Mouse (Mus musculus) intestine, embryonic 16.5 days (tissue): ENCODE measurements around the gene Fut11. TPM values are rescaled to one million over a fixed set of nuclear protein-coding genes. Genes with fewer than 3 reads are reported as not detected.

ENCODE experiments used
- ATAC-seq: fragments of 200-750 bp; cut with Nextera tagmentation; 2 replicates; pipeline ENCODE4 v1.8.0; 2017; ENCODE audit warnings: moderate TSS enrichment, moderate library complexity
- H3K27ac ChIP-seq: fragments of 300-500 bp; sonication (generic); 2 replicates; pipeline ENCODE4 v1.5.1; 2014; ENCODE audit warnings: mild to moderate bottlenecking, low read length
- H3K27me3 ChIP-seq: fragments of 300-500 bp; sonication (generic); replicated peaks from 2 replicates; pipeline ENCODE4 v1.6.1; 2014; ENCODE audit warnings: low read length, control low read depth, mixed read lengths; ENCODE audit not compliant: control insufficient read depth, insufficient read depth
- H3K36me3 ChIP-seq: fragments of 300-500 bp; sonication (generic); 2 replicates; pipeline ENCODE4 v1.6.1; 2014; ENCODE audit warnings: low read length, control low read depth; ENCODE audit not compliant: control insufficient read depth, insufficient read depth
- H3K4me1 ChIP-seq: fragments of 300-500 bp; sonication (generic); 2 replicates; pipeline ENCODE4 v1.6.1; 2014; ENCODE audit warnings: low read length, control low read depth, mixed read lengths; ENCODE audit not compliant: control insufficient read depth, insufficient read depth
- H3K4me2 ChIP-seq: fragments of 300-500 bp; sonication (generic); 2 replicates; pipeline ENCODE4 v1.6.1; 2014; ENCODE audit warnings: low read depth, low read length, control low read depth
- H3K4me3 ChIP-seq: fragments of 300-500 bp; sonication (generic); 2 replicates; pipeline ENCODE4 v1.5.1; 2014; ENCODE audit warnings: mild to moderate bottlenecking, low read length
- H3K9ac ChIP-seq: fragments of 300-500 bp; sonication (generic); 2 replicates; pipeline ENCODE4 v1.6.1; 2014; ENCODE audit warnings: low read depth, low read length
- H3K9me3 ChIP-seq: fragments of 300-500 bp; sonication (generic); 2 replicates; pipeline ENCODE4 v1.6.1; 2016; ENCODE audit warnings: low read length, control low read depth; ENCODE audit not compliant: control insufficient read depth
- WGBS: fragments of 180-500 bp; shearing (Covaris S2); extraction: QIAGEN DNeasy Blood & Tissue Kit; methylation state at CpG from one replicate; pipeline ENCODE4 v1.1.7; 2014; 5-methylcytosine and 5-hydroxymethylcytosine counted together
- polyA plus RNA-seq: library from polyadenylated mRNA; unstranded; fragments of >200 nt; fragmentation: Nextera tagmentation; extraction: Ambion mirVana; gene quantifications from 2 replicates; pipeline ENCODE4 v1.2.1, GENCODE M21; 2015

The Fut11 gene
- polyA plus RNA-seq, 1 experiment from 2014 or later, result 15.0 TPM

DNA sequence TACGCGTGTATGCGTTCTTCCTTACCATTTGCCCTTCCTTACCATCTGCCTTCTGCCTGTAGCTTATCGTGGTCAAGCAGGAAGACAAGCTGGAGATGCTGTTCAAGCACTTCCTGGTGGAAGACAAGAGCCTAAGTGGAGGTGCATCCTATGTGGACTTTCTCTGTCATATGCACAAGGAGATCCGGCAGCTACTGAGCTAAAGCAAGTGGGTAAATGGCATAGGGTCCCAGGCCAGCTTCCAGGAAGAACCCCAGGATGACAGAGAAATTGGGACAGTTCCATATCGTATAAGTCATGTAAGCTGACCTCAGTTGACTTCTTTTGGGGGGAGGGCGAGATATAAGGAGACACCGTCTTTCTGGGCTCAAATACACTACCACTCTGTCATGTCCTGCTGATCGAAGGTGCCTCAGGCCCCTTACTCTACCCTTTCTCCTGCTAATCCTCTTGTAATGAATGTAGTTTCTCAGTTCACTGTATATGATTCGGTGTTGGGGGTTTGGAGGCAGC lies 1.1 kb upstream of the Fut11 start:
- H3K4me1 ChIP-seq, result peaks cover 21% of the 10 kb centered on the region
- H3K27ac ChIP-seq, result no peak overlapping the region
- no peak overlapping the region for H3K9ac ChIP-seq
- no peaks in the 10 kb centered on the region for H3K27me3 ChIP-seq
- no peak overlapping the region for H3K4me3 ChIP-seq
- WGBS, result 93% methylated on average over 10 of the region's 10 CpGs
- no peaks in the 10 kb centered on the region for H3K9me3 ChIP-seq
- H3K36me3 ChIP-seq, result peaks cover 23% of the 10 kb centered on the region
- no peak for ATAC-seq
- H3K4me2 ChIP-seq, result no peak overlapping the region

DNA sequence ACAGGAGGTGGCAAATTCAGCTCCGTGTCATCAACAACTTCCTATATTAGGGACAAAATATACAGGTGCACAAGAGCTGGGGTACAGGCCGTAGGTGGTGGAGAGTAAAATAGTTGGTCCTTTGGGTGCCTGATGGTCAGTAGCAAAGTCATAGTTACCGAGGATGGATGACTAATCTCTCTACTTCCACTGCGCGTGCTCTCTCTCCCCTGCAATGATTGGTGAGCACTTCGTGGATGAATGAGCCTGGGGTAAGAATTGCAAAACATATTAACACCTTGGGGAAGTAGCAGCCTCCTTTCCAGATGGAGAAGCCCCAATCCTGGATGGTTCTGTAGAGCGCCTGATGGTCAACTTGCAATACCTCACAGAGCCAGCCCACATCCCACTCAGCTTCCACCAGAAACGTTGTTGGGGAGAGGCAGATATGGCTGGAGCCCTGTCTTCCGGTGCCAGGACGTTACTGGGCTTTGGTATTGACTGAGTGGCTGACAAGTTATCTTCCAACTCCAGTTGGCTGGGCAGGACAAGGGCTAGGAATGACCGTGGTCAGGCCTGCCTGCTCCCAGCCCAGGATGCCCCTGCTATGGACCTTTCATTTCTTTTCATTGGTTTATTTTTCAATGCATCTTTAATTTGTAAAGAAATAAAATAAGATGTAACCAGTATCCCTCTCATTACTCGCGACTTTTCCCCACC lies 434 bp upstream of the Fut11 start:
- ATAC-seq, result peak; percentile 27

DNA sequence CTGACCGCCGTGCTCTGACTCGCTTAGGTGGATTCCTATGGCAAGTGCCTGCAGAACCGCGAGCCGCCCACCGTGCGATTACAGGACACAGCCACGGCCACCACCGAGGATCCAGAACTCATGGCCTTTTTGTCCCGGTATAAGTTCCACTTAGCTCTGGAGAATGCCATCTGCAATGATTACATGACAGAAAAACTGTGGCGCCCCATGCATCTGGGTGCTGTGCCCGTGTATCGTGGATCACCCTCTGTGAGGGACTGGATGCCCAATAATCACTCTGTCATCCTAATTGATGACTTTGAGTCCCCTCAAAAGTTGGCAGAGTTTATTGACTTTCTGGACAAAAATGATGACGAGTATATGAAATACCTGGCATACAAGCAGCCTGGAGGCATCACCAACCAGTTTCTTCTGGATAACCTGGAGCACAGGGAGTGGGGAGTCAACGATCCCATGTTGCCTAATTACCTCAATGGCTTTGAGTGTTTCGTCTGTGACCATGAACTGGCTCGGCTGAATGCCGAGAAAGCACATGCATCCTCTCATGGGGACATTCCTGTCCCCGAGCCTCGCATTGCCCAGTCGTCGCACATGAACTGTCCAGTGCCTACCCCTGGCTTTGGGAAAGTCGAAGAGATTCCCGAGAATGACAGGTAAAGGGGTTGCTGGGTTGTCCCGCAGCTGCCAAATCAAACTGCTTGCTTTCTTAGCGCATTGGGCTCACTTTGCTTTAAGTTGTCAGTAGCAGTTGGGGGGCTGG lies 1.2 kb downstream of the Fut11 start:
- peaks cover 13% of the 10 kb centered on the region for H3K36me3 ChIP-seq
- ATAC-seq, result no peak; the same call in none of the 2 replicates

More for the DNA sequence above, 434 bp upstream of the Fut11 start:
- H3K9ac ChIP-seq, result peak overlapping the region; percentile 95
- peak overlapping the region; percentile 84 for H3K4me2 ChIP-seq
- peaks cover 24% of the 10 kb centered on the region for H3K4me1 ChIP-seq
- H3K27me3 ChIP-seq, result no peaks in the 10 kb centered on the region
- no peaks in the 10 kb centered on the region for H3K9me3 ChIP-seq
- peak overlapping the region; percentile 82 for H3K4me3 ChIP-seq
- 43% methylated on average over 13 of the region's 13 CpGs for WGBS
- H3K27ac ChIP-seq, result peak overlapping the region; percentile 99; the same call in 1 of the 2 replicates
- H3K36me3 ChIP-seq, result peaks cover 16% of the 10 kb centered on the region

DNA sequence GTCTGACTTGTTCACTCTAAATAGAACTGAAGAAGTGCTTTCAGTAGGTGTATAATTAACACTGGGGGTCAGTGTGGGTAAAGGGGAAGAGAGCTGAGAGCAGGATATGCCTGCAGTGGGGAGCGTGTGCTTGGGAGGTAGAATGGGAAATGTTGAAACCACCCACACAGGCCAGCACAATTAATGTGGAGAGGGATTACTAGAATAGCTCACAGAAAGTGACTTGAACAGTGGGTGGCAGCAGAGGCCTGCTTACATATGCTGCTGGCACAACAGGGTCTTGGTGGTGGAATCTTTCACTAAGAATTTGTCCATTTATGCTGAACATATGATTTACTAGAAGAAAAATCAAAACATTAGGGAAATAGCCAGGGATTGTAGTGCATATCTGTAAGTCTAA lies 2.2 kb downstream of the Fut11 start:
- no peak for ATAC-seq
- Histone ChIP-seq H3K9me3 (no peaks in the 10 kb centered on the region), H3K36me3 (peaks cover 7% of the 10 kb centered on the region; the same call in 1 of the 2 replicates), H3K4me3 (peak overlapping the region; percentile 82), H3K4me2 (peak overlapping the region; percentile 84), H3K4me1 (peaks cover 27% of the 10 kb centered on the region), H3K27me3 (no peaks in the 10 kb centered on the region), H3K27ac (no peak overlapping the region), H3K9ac (peak overlapping the region; percentile 3; the same call in 1 of the 2 replicates)
- 7% methylated on average over 1 of the region's 1 CpGs for WGBS

More for the DNA sequence above, 1.2 kb downstream of the Fut11 start:
- H3K9ac ChIP-seq, result peak overlapping the region; percentile 95
- peak overlapping the region; percentile 84 for H3K4me2 ChIP-seq
- H3K4me3 ChIP-seq, result peak overlapping the region; percentile 82
- H3K27ac ChIP-seq, result peak overlapping the region; percentile 99
- peaks cover 24% of the 10 kb centered on the region for H3K4me1 ChIP-seq
- H3K27me3 ChIP-seq, result no peaks in the 10 kb centered on the region
- H3K9me3 ChIP-seq, result no peaks in the 10 kb centered on the region
- 10% methylated on average over 27 of the region's 27 CpGs for WGBS

DNA sequence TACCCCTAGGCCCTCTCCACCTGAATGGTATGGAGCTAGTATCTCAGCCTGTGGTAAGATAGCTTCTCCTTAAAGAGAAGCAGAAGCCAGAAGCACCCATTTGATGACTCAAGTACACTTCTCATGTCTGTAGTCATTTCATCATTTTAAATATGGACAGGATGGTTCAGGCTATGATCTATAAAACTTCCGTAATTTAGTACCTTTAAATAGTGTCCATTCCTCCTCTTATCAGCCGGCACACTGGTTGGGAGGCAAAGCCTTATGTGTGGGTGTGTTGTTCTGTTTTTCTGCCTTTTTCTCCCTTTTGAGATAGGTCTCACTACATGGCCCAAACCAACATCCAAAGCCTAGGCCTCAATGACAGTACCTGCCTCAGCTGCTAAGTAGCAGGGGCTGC lies 3.7 kb downstream of the Fut11 start:
- Histone ChIP-seq H3K4me2 (no peak overlapping the region), H3K36me3 (no peaks in the 10 kb centered on the region; the same call in 1 of the 2 replicates), H3K27me3 (no peaks in the 10 kb centered on the region), H3K27ac (no peak overlapping the region), H3K9ac (no peak overlapping the region), H3K4me3 (no peak overlapping the region), H3K4me1 (peaks cover 28% of the 10 kb centered on the region), H3K9me3 (no peaks in the 10 kb centered on the region)
- ATAC-seq, result no peak
- 85% methylated on average over 2 of the region's 2 CpGs for WGBS

DNA sequence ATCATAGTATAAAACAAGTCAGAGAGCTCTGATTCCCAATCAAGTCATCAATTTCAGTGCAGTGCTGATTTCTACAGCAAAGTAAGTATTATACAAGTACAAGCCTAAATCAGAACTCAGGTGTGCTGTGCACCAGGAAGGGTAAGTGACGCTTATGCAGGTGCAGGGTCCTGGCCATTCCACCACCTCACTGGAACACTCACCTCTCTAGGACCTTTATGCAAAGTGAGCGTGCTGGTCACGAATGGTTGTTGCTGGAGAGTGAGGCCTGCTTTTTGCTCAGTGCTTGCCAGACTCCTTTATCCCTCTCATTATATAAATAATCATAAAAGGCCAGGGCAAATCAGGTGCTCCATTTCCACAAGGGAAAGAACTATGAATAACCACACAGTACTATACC lies 5.6 kb downstream of the Fut11 start:
- WGBS, result 72% methylated on average over 3 of the region's 3 CpGs
- no peaks in the 10 kb centered on the region for H3K9me3 ChIP-seq
- H3K27me3 ChIP-seq, result no peaks in the 10 kb centered on the region
- H3K4me3 ChIP-seq, result no peak overlapping the region
- no peaks in the 10 kb centered on the region for H3K36me3 ChIP-seq
- H3K4me2 ChIP-seq, result no peak overlapping the region
- no peak for ATAC-seq
- H3K9ac ChIP-seq, result no peak overlapping the region
- H3K4me1 ChIP-seq, result peaks cover 28% of the 10 kb centered on the region
- no peak overlapping the region for H3K27ac ChIP-seq

DNA sequence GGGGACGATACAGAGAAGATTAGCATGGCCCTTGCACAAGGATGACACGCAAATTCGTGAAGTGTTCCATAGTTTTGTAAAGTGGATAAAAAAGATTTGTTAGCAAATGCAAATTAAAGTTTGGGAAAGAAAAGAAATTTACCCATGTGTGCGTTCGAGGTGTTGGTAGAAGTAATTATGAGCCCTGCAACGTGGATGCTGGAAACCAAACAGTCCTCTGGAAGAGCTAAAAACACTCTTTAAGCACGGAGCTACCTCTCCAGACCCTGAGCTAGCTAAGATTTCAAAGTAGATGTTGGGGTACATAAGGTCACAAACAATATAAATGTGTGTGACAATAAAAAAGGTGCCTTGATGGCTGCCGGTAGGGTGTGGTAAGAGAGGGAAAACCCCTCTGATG lies 6.8 kb downstream of the Fut11 start:
- H3K9ac ChIP-seq, result peak overlapping the region; percentile 36; the same call in 1 of the 2 replicates
- 71% methylated on average over 8 of the region's 8 CpGs for WGBS

DNA sequence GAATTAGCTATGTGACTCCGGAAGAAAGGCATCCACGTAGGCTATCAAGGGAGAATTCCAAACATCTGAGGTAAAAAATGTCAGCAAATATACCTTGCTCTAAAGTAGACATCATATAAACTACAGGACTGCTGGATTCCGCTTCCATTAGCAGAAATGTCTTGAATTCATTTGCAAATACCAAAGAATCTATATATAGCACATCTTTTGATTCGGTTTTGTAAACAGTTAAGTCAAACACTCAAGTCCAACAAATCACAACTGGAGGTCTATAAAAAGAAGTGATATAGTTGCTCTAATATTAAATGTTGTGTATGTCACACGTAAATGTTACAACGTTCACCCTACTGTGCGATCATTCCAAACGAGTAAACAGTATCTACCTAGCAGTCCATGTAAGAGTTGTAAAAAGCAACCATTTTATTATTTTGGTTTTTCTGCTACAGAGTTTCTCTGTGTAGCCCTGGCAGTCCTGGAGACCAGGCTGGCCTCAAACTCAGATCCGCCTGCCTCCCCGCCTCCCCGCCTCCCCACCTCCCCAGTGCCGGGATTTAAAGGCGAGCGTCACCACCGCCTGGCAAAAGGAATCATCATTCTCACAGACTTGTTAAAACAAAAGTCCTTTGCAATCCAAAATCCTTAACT lies 7.5 kb downstream of the Fut11 start:
- no peaks in the 10 kb centered on the region for H3K36me3 ChIP-seq
- H3K9ac ChIP-seq, result peak overlapping the region; percentile 89
- H3K27me3 ChIP-seq, result no peaks in the 10 kb centered on the region
- peak overlapping the region; percentile 92 for H3K27ac ChIP-seq
- peaks cover 15% of the 10 kb centered on the region for H3K4me1 ChIP-seq
- H3K4me3 ChIP-seq, result peak overlapping the region; percentile 78
- H3K9me3 ChIP-seq, result no peaks in the 10 kb centered on the region
- peak; percentile 51 for ATAC-seq
- peak overlapping the region; percentile 50 for H3K4me2 ChIP-seq
- 7% methylated on average over 15 of the region's 15 CpGs for WGBS

More for the DNA sequence above, 6.8 kb downstream of the Fut11 start:
- no peaks in the 10 kb centered on the region for H3K27me3 ChIP-seq
- peaks cover 20% of the 10 kb centered on the region for H3K4me1 ChIP-seq
- H3K4me2 ChIP-seq, result peak overlapping the region; percentile 50
- no peaks in the 10 kb centered on the region for H3K36me3 ChIP-seq
- peak overlapping the region; percentile 19; the same call in 1 of the 2 replicates for H3K27ac ChIP-seq
- H3K4me3 ChIP-seq, result peak overlapping the region; percentile 78
- no peaks in the 10 kb centered on the region for H3K9me3 ChIP-seq
- no peak for ATAC-seq
